Mouse (Mus musculus) testis, adult 2 months (tissue): Measurements from ENCODE around the gene Olfr424.

ENCODE experiments used
- CTCF ChIP-seq: fragments of 200-500 bp; IDR thresholded peaks from 2 replicates; pipeline ENCODE4 v1.5.1; 2012; ENCODE audit warnings: low read depth, mild to moderate bottlenecking, inconsistent platforms, low read length, moderate library complexity; ENCODE audit not compliant: control insufficient read depth, insufficient read depth, insufficient replicate concordance
- POLR2A ChIP-seq: fragments of 200-500 bp; IDR thresholded peaks from 2 replicates; pipeline ENCODE4 v1.6.1; 2012; ENCODE audit warnings: low read depth, mild to moderate bottlenecking, inconsistent platforms, low read length, moderate library complexity; ENCODE audit not compliant: control insufficient read depth

GRCm38 (mm10) chr1:174131999-174132398 lies 682 bp downstream of the Olfr424 start:
- no peak for TF ChIP-seq POLR2A
- no peak for TF ChIP-seq CTCF
